Mouse (Mus musculus) myocyte (in vitro differentiated cells): ENCODE data around the gene Wbp1l.

Source experiments
- E2F4 ChIP-seq: IDR thresholded peaks from one replicate; pipeline ENCODE4 v1.6.1; 2011; ENCODE audit warnings: mild to moderate bottlenecking, control low read depth, moderate library complexity; ENCODE audit not compliant: insufficient read depth
- MAX ChIP-seq: IDR thresholded peaks from one replicate; pipeline ENCODE4 v1.6.1; 2011; ENCODE audit warnings: low read depth, mild to moderate bottlenecking, control low read depth
- MYOG ChIP-seq, 3 experiments: IDR thresholded peaks; one replicate each; pipeline ENCODE4 v1.6.1; 2011; ENCODE audit warnings: control low read depth in 2 of 3, low read depth in 2 of 3, mild to moderate bottlenecking in 2 of 3; ENCODE audit not compliant: insufficient read length in 2 of 3, control insufficient read depth in 1 of 3, insufficient read depth in 1 of 3
- POLR2A ChIP-seq: IDR thresholded peaks from one replicate; pipeline ENCODE4 v1.6.1; 2011; ENCODE audit warnings: low read depth, mild to moderate bottlenecking, control low read depth, moderate library complexity; ENCODE audit not compliant: insufficient read length
- TCF12 ChIP-seq: IDR thresholded peaks from one replicate; pipeline ENCODE4 v1.6.1; 2011; ENCODE audit warnings: mild to moderate bottlenecking, control low read depth; ENCODE audit not compliant: poor library complexity, insufficient read depth, severe bottlenecking

DNA sequence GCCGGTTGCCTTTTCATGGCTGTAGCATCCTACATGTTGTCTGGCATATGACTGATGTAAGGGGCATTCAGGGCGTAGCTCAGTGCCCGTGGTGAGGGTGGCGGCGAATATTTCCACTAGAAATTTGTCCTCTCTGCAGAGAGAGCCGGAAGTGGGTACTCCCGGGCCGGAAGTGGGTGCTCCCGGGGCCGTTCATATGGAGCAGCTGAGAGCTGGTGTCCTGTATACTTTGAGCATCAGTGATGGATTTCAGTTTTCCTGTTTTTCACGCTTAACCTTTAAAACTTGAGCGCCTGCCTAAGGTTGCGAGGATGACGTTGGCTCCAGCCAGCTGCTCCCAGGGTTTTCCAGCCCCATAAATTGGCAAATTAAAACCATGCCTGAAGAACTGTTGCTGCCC is 40.6 kb downstream of the Wbp1l start:
- TF ChIP-seq TCF12 (no peak), MYOG (IDR thresholded peaks at IDR 0.05; ENCODE audit: control insufficient read depth in 1 of 3, insufficient read depth in 1 of 3, insufficient read length in 2 of 3, low read depth in 2 of 3) (no peak), MAX (no peak), POLR2A (no peak), E2F4 (no peak)
